Mouse (Mus musculus) T-helper 17 cell (primary cell): ENCODE data around the gene Kif13a.

ENCODE experiments used
- in situ Hi-C, 2 experiments: fragments of 300-600 bp; cut with MboI, MseI; formaldehyde crosslinking; loops; 1 replicate in 1 of 2; 2 replicates in 1 of 2; pipeline ENCODE4 v1.15.1; 2025; ENCODE audit warnings: high pct_unique_total_duplicates in 2 of 2

Gene Kif13a

GRCm38 (mm10) chr13:46840676-46841075 is 89.0 kb downstream of the Kif13a start:
- in situ Hi-C loops = loop anchor here in 1 of 2 experiments (25.0 kb wide), 1 partner anchor 172 kb away; the partner anchor contains the start of gene Nhlrc1

GRCm38 (mm10) chr13:46839236-46839635 is 90.4 kb downstream of the Kif13a start:
- in situ Hi-C loops = loop anchor here (5.0 to 25.0 kb wide), 2 partner anchors 173 kb away; partner anchors contain the start of gene Nhlrc1 (in 2 of the 2)

- in situ Hi-C loops = loop anchor here (5.0 to 25.0 kb wide), 2 partner anchors 174 kb away; partner anchors contain the start of gene Nhlrc1 (in 2 of the 2)
These were observed 91.1 kb downstream of the Kif13a start for GRCm38 (mm10) chr13:46838551-46838950.

GRCm38 (mm10) chr13:46835351-46835750 is 94.3 kb downstream of the Kif13a start:
- in situ Hi-C loops = loop anchor here (5.0 to 25.0 kb wide), 2 partner anchors 177 kb away; partner anchors contain the start of gene Nhlrc1 (in 2 of the 2)

GRCm38 (mm10) chr13:46834805-46835204 is 94.9 kb downstream of the Kif13a start:
- in situ Hi-C loops = loop anchor here (5.0 to 25.0 kb wide), 2 partner anchors 177 kb away; partner anchors contain the start of gene Nhlrc1 (in 2 of the 2)

GRCm38 (mm10) chr13:46833586-46833985 is 96.1 kb downstream of the Kif13a start:
- in situ Hi-C loops = loop anchor here in 1 of 2 experiments (25.0 kb wide), 1 partner anchor 179 kb away; the partner anchor contains the start of gene Nhlrc1

GRCm38 (mm10) chr13:46832956-46833355 is 96.7 kb downstream of the Kif13a start:
- in situ Hi-C loops = loop anchor here in 1 of 2 experiments (25.0 kb wide), 1 partner anchor 179 kb away; the partner anchor contains the start of gene Nhlrc1

- in situ Hi-C loops = no loop called here
These were observed 106.4 kb downstream of the Kif13a start for GRCm38 (mm10) chr13:46823271-46823670.

- in situ Hi-C loops = no loop called here
These were observed 107.5 kb downstream of the Kif13a start for GRCm38 (mm10) chr13:46822200-46822599.

- in situ Hi-C loops = no loop called here
These were observed 109.9 kb downstream of the Kif13a start for GRCm38 (mm10) chr13:46819729-46820223.

- in situ Hi-C loops = no loop called here
These were observed 110.4 kb downstream of the Kif13a start for GRCm38 (mm10) chr13:46819202-46819728.

GRCm38 (mm10) chr13:46818374-46818773 is 111.3 kb downstream of the Kif13a start:
- in situ Hi-C loops = no loop called here

GRCm38 (mm10) chr13:46812648-46813184 is 117.0 kb downstream of the Kif13a start:
- in situ Hi-C loops = no loop called here

GRCm38 (mm10) chr13:46811696-46812095 is 118.0 kb downstream of the Kif13a start:
- in situ Hi-C loops = no loop called here

- in situ Hi-C loops = no loop called here
These were observed 119.1 kb downstream of the Kif13a start for GRCm38 (mm10) chr13:46810613-46811012.

GRCm38 (mm10) chr13:46810098-46810497 is 119.6 kb downstream of the Kif13a start:
- in situ Hi-C loops = no loop called here

GRCm38 (mm10) chr13:46807901-46808300 is 121.8 kb downstream of the Kif13a start:
- in situ Hi-C loops = loop anchor here in 1 of 2 experiments (10.0 kb wide), 1 partner anchor 493 kb away; no protein-coding TSS in a partner anchor

GRCm38 (mm10) chr13:46801196-46801595 is 128.5 kb downstream of the Kif13a start:
- in situ Hi-C loops = loop anchor here in 1 of 2 experiments (10.0 kb wide), 1 partner anchor 486 kb away; no protein-coding TSS in a partner anchor

- in situ Hi-C loops = loop anchor here in 1 of 2 experiments (5.0 kb wide), 1 partner anchor 486 kb away; no protein-coding TSS in a partner anchor
These were observed 131.5 kb downstream of the Kif13a start for GRCm38 (mm10) chr13:46798156-46798555.

- in situ Hi-C loops = loop anchor here in 1 of 2 experiments (5.0 kb wide), 1 partner anchor 484 kb away; no protein-coding TSS in a partner anchor
These were observed 133.3 kb downstream of the Kif13a start for GRCm38 (mm10) chr13:46796381-46796780.

- in situ Hi-C loops = no loop called here
These were observed 135.8 kb downstream of the Kif13a start for GRCm38 (mm10) chr13:46793824-46794223.

GRCm38 (mm10) chr13:46788452-46788851 is 141.2 kb downstream of the Kif13a start:
- in situ Hi-C loops = no loop called here
